Mouse (Mus musculus) midbrain, embryonic 10.5 days (tissue): Measurements from ENCODE around the gene Gse1. TPM values are rescaled to one million over a fixed set of nuclear protein-coding genes. Genes with fewer than 3 reads are reported as not detected.

ENCODE experiments used
- DNase-seq: peaks from one replicate; pipeline ENCODE4 v3.0.0-alpha.2; 2017; ENCODE audit warnings: low spot score
- H3K27ac ChIP-seq: fragments of 300-500 bp; sonication (generic); replicated peaks from 2 replicates; pipeline ENCODE4 v1.5.1; 2016; ENCODE audit warnings: mild to moderate bottlenecking
- H3K27me3 ChIP-seq: fragments of 300-500 bp; sonication (generic); 2 replicates; pipeline ENCODE4 v1.6.1; 2016; ENCODE audit warnings: low read depth, mild to moderate bottlenecking; ENCODE audit not compliant: poor library complexity, severe bottlenecking
- H3K36me3 ChIP-seq: fragments of 300-500 bp; sonication (generic); 2 replicates; pipeline ENCODE4 v1.6.1; 2016; ENCODE audit warnings: mild to moderate bottlenecking, moderate library complexity
- H3K4me1 ChIP-seq: fragments of 300-500 bp; sonication (generic); 2 replicates; pipeline ENCODE4 v1.6.1; 2016
- H3K4me3 ChIP-seq: fragments of 300-500 bp; sonication (generic); 2 replicates; pipeline ENCODE4 v1.5.1; 2016; ENCODE audit warnings: mild to moderate bottlenecking, moderate library complexity
- H3K9me3 ChIP-seq: fragments of 300-500 bp; sonication (generic); replicated peaks from 2 replicates; pipeline ENCODE4 v1.6.1; 2016; ENCODE audit warnings: mild to moderate bottlenecking
- WGBS: fragments of 180-500 bp; shearing (Covaris S2); methylation state at CpG from one replicate; pipeline ENCODE4 v1.1.7; 2016; 5-methylcytosine and 5-hydroxymethylcytosine counted together
- polyA plus RNA-seq: library from polyadenylated mRNA; unstranded; fragments of >200 nt; fragmentation: Nextera tagmentation; extraction: Ambion mirVana; gene quantifications from 2 replicates; pipeline ENCODE4 v1.2.1, GENCODE M21; 2016

Gene Gse1
- polyA plus RNA-seq, 1 experiment from 2014 or later = 12.7 TPM

DNA sequence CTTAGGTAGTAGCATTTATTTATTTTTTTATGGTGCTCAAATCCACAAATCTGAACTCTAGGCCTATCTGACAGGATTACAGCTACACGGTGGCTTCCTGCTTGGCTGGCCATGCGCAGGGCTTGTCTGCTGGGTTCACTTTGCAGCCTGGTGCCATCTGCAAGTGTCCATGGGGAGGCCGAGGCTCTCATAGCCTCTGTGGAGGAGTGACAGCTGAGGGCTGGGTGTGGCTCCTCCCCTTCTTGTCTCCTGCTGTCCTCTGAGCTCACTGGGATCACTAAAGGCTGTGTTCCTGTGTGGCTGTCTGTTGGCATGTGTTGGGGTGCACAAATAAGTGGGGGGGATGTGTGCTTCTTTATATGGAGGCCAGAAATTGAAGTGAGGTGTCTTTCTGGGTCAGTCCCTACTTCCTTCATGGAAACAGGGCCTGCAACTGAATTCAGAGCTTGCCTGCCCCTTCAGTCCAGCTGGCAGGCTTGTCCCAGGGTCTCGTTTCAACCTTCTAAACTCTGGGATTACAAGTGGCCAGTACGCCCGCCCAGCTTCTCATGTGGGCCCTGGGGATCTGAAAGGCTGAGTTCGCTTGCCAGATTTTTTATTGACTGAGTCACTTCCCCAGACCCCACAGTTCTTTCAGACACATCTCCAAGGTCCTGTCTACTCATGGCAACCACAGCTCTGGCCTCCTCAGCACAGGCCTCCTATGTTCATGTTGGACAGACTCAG lies 12.7 kb upstream of the Gse1 start:
- H3K4me3 ChIP-seq = no peak overlapping the region
- 46% methylated on average over 7 of the region's 7 CpGs for WGBS
- no peaks in the 10 kb centered on the region for H3K9me3 ChIP-seq
- no peak for DNase-seq
- peaks cover 9% of the 10 kb centered on the region for H3K27me3 ChIP-seq
- H3K27ac ChIP-seq = peak overlapping the region; percentile 34
- H3K36me3 ChIP-seq = no peaks in the 10 kb centered on the region
- H3K4me1 ChIP-seq = peaks cover 71% of the 10 kb centered on the region

DNA sequence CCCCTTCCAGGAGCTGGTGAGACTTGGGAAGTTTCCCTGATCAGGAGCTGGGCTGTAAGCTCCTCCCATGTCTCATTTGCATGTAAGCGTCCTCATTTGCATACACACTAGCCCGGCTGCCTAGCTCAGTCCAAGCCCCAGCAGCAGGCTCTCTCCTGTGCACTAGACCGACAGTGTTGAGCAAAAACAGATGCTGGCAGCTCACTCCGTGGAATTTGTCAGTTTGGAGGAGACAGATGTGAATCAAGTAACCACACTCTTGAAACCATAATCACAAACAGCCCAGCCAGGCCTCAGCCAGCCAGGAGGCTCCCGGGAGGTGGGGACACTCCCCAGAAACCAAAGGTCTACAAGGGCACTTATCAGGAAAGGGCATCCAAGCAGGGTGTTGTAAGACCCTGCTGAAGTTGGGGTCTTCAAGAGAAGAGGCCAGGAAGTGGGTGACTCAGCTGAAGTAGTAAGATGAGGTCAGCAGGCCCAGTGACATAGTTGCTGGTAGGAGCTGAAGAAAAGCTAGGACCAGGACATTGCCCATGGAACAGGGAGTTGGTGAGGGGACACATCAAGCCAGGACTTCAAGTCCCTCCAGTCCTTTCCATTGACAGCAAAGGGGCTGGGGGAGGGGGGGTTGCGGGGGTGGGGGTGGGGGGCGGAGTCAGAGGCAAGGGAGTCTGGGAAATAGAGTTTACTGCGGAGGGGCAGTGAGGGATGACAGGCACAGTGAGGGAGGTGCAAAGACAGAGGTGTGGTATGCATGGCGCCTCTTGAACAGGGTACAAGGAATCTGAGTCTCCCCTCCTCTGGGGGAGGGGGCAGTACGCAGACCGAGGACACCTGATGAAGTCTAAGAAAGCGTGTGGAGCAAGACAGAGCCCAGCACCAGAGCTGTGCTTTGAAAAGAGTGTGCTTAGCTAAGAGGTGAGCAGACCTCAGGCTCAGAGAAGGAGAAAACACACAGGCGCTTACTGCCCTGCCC lies 11.1 kb upstream of the Gse1 start:
- 15% methylated on average over 13 of the region's 13 CpGs for WGBS
- peaks cover 63% of the 10 kb centered on the region for H3K4me1 ChIP-seq

DNA sequence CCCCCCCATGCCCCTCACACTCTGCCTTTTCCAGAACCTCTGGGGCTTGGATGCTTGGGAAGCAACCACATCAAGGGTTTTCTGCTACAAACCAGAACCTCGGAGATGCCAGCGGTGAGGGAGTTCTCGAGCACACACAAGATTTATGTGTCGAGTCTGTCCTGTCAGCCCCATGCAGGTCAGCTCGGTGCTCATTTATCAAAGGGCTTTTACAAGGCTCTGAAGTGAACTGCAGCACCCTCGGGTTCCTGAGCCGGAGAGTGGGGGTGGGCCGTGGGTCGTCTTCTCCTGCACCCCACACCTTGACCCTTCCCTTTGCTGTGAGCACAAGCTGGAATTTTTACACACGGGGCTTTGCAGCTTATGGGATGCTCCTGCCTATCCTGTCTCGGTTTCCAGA lies 5.7 kb upstream of the Gse1 start:
- peaks cover 78% of the 10 kb centered on the region for H3K4me1 ChIP-seq
- peaks cover 32% of the 10 kb centered on the region for H3K27me3 ChIP-seq
- peak overlapping the region; percentile 56 for H3K27ac ChIP-seq
- no peaks in the 10 kb centered on the region for H3K36me3 ChIP-seq
- 76% methylated on average over 11 of the region's 11 CpGs for WGBS
- H3K4me3 ChIP-seq = no peak overlapping the region
- no peak for DNase-seq
- H3K9me3 ChIP-seq = no peaks in the 10 kb centered on the region

More for the DNA sequence above, 11.1 kb upstream of the Gse1 start:
- peaks cover 17% of the 10 kb centered on the region for H3K27me3 ChIP-seq
- peak overlapping the region; percentile 69 for H3K27ac ChIP-seq
- H3K36me3 ChIP-seq = no peaks in the 10 kb centered on the region
- peak overlapping the region; percentile 9; the same call in 1 of the 2 replicates for H3K4me3 ChIP-seq
- peak; percentile 56 for DNase-seq
- H3K9me3 ChIP-seq = no peaks in the 10 kb centered on the region

DNA sequence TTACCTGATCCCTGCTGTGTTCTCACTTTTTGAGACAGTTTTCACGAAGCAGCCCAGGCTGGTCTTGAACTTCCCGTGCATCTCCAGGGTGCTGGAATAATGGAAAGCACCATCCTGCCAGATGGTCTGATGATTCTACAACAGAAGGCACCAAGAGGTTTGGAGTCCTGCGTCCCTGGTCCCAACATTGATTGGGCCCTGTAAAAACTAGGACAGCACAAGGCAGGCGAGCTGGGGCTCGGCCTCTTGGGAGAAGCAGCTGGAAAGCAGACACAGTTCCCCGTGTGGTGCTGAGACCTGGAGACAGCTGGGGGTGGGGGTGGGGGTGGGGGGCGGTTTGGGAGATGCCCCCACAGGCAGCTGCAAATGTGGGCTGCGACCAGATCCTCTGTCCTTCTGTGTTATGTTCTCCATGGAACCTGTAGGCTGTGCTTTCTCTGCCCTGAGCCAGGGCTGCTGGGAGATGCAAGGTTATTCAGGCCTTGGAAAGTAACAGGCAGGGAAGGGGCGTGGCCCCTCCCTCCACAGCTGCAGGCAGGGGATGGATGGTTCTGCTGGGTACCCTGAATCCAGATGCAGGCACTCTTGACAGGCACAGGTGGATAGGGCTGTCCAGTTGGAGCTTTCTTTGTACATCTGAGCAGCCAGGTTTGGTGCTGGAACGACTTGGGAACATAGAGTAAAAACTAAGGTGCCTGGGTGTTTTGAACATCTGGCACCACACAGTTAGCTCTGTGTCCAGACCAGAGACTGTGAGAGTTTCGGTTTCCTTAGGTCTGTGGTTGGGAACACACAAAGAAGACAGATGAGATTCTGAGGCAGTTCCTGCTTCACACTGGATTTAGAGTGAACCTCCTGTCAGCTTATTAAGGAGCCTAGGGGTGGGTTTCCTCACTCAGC lies 3.5 kb upstream of the Gse1 start:
- no peak for DNase-seq
- Histone ChIP-seq H3K36me3 (no peaks in the 10 kb centered on the region), H3K27ac (peak overlapping the region; percentile 84), H3K4me3 (0 out of 2 replicates have a peak overlapping the region, but pooled peaks have one; percentile 23), H3K27me3 (peaks cover 44% of the 10 kb centered on the region), H3K9me3 (no peaks in the 10 kb centered on the region), H3K4me1 (peaks cover 82% of the 10 kb centered on the region)
- 55% methylated on average over 11 of the region's 11 CpGs for WGBS

DNA sequence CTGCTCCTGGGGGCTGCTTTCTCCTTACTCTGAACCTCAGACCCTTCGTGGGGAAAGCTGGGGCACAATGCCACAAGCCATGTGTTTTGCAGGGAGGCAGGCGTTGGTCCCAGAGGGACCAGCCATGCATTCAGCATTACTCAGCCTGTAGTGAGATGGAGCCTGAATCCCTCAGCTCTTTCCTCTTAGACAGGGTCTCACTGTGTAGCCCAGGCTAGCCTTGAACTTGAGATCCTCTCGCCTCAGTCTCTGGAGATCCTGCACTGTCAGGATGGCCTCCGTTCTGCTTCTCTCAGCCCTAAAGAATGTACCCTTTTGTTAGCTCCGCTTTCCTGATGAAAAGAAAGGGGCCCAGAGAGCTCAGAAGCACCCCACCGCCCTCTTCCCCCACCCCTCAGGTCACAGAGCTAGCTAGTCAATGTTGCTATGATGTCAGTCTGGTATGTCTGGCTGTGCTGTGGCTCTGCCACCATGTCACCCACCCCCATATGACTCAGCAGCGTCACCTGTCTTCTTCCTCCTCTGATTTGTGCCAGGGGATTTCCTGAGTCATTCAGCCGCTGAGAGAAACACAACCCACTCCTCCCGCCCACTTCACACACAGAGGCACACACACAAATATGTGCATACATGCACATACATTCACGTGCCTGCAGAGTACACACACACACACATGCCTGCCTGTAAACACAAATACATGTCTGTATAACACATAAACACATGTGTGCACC lies 2.7 kb upstream of the Gse1 start:
- H3K27me3 ChIP-seq = peaks cover 49% of the 10 kb centered on the region

DNA sequence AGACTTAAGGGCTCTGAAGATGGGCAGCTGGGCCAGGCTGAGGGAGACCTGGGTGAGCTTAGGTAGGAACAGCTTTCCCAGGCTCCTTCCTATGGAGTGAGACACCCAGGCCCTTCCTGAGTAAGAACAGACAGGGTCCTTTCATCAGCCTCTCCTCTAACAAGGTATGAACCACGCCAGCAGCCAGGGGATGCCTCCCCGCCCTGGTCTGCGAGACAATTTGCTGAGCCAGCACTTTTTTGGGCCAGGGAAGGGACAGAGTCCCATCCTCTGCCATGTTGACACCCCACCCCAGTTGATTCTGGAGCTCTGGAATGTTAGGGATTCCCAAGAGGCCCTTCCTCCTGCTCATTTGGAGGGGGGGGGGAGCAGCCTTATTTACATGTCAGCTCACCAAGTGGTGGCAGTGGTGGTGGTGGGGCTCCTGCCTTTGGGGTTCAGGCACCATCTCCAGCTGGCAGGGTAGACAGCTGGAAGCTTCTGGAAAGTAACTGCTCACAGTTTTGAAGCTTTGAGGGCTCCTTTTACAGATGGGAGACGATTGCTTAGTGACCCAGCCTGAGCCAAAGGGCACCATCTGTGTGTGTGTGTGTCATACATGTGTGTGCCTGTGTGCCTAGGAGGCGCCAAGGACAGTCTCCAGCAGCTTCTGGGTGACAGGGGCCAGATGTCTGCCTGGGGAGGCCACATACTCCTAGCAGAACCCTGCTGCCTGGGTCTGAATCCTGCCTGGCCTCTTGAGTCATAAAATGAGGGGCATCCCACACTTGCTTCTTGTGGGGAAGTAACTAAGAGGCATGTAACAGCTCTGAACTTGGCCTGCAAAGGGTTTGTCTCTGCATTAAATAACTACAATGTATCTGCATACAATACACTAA lies 1.3 kb upstream of the Gse1 start:
- 56% methylated on average over 5 of the region's 5 CpGs for WGBS
- DNase-seq = no peak
- H3K36me3 ChIP-seq = no peaks in the 10 kb centered on the region; the same call in 1 of the 2 replicates
- H3K27me3 ChIP-seq = peaks cover 51% of the 10 kb centered on the region
- peaks cover 92% of the 10 kb centered on the region for H3K4me1 ChIP-seq
- H3K9me3 ChIP-seq = no peaks in the 10 kb centered on the region
- H3K27ac ChIP-seq = peak overlapping the region; percentile 88
- peak overlapping the region; percentile 75 for H3K4me3 ChIP-seq

More for the DNA sequence above, 2.7 kb upstream of the Gse1 start:
- Histone ChIP-seq H3K4me3 (0 out of 2 replicates have a peak overlapping the region, but pooled peaks have one; percentile 23), H3K36me3 (no peaks in the 10 kb centered on the region), H3K9me3 (no peaks in the 10 kb centered on the region), H3K27ac (peak overlapping the region; percentile 84), H3K4me1 (peaks cover 82% of the 10 kb centered on the region)
- peak; percentile 52 for DNase-seq
- 36% methylated on average over 10 of the region's 10 CpGs for WGBS

DNA sequence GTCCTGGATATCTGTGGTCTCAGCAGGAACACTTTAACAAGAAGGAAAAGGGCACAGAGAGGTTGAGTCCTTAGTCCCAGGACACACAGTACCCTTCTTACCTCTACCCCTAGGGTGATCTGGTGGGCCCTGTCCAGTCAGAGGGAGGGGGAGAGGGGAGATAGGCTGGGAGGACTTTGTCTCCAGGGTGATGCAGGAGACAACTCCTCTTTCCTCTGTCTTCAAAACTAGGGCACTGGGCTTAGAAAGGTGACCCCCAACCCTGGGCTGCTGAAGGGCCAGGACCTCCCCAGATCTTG lies 729 bp upstream of the Gse1 start:
- Histone ChIP-seq H3K4me1 (peaks cover 92% of the 10 kb centered on the region), H3K27ac (peak overlapping the region; percentile 88), H3K27me3 (peaks cover 51% of the 10 kb centered on the region), H3K4me3 (peak overlapping the region; percentile 75), H3K9me3 (no peaks in the 10 kb centered on the region), H3K36me3 (no peaks in the 10 kb centered on the region; the same call in 1 of the 2 replicates)
- no peak for DNase-seq

DNA sequence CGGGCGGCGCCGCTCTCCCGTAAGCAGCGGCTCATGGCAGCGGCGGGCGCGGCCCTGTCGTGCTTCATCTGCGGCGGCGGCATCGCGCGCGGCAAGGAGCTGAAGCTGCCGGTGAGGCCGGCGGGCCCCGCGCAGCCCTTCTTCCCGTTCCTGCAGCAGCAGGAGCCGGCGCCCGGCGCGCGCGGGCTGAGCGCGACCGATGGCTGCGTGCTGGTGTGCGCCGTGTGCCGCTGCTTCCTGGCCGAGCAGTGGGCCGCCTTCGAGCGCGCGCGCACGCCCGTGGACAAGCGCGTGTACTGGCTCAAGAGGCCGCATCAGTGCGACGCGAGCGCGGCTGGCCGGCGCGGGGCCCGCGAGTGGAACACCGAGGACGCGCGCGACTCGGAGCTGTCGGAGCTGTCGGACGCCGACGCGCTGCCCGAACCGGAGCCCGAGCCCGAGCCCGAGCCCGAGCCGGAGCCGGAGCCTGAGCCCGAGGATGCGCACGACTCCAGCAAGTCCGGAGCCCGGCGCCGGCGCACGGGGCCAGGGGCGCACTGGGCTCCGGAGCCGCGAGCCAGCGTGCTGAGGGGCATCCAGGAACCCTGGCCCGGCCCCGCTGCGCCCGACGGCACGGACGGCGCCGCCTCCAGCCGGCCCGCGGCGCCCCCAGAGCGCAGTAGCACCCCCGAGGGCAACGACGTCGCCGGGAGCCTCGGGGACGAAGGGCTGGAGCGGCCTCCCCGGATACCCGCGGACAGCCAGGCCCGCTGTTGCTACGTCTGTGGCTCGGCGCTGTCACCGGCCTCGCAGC lies 721 bp downstream of the Gse1 start:
- no peaks in the 10 kb centered on the region; the same call in 1 of the 2 replicates for H3K36me3 ChIP-seq
- H3K4me3 ChIP-seq = peak overlapping the region; percentile 75
- WGBS = under 1% methylated on average over 125 of the region's 125 CpGs
- DNase-seq = peak; percentile 62
- peak overlapping the region; percentile 88 for H3K27ac ChIP-seq
- H3K27me3 ChIP-seq = peaks cover 65% of the 10 kb centered on the region
- no peaks in the 10 kb centered on the region for H3K9me3 ChIP-seq
- H3K4me1 ChIP-seq = peaks cover 96% of the 10 kb centered on the region

DNA sequence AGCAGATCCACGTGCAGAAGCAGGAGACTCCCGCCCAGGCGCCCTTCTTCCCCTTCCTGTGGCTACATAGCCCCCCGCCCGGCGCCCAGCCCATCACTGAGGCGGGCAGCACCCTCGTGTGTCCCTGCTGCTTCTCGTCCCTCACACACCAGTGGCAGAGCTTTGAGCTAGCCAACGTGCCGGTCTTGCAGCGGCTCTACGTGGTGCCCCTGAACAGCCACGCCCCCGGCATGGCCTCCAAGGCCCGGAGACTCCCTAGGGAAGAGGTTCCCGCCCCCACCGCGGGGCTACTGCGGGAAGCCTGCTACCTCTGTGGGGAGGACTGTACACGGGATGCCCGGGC lies 1.3 kb downstream of the Gse1 start:
- peaks cover 65% of the 10 kb centered on the region for H3K27me3 ChIP-seq
- H3K36me3 ChIP-seq = no peaks in the 10 kb centered on the region; the same call in 1 of the 2 replicates
- no peaks in the 10 kb centered on the region for H3K9me3 ChIP-seq
- H3K4me3 ChIP-seq = peak overlapping the region; percentile 75
- H3K27ac ChIP-seq = peak overlapping the region; percentile 88
- H3K4me1 ChIP-seq = peaks cover 96% of the 10 kb centered on the region
- DNase-seq = no peak
- WGBS = 1% methylated on average over 22 of the region's 22 CpGs

DNA sequence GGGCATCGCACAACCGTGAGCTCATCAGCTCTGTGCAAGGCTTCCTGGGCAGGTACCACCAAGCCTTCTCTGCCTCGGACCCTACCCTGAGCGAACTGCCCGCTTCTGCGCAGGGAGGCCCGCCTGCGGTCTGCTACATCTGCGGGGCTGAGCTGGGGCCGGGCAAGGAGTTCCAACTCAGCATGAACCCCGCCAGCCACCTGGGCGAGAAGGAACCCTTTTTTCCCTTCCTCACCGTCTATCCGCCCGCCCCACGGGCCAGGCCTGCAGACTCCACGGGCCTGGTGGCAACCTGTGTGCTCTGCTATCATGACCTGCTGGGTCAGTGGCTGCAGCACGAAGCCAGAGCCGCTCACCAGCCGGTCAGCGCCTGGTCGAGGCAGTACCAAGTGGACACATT lies 1.8 kb downstream of the Gse1 start:
- peaks cover 4% of the 10 kb centered on the region for H3K36me3 ChIP-seq
- H3K9me3 ChIP-seq = no peaks in the 10 kb centered on the region
- WGBS = 5% methylated on average over 22 of the region's 22 CpGs
- DNase-seq = peak; percentile 47
- H3K4me3 ChIP-seq = peak overlapping the region; percentile 75
- peaks cover 96% of the 10 kb centered on the region for H3K4me1 ChIP-seq
- peak overlapping the region; percentile 88; the same call in 1 of the 2 replicates for H3K27ac ChIP-seq
- peaks cover 65% of the 10 kb centered on the region for H3K27me3 ChIP-seq
